Mouse (Mus musculus) small intestine, adult 2 months (tissue): Measurements from ENCODE around the gene 1700125H20Rik. TPM values are rescaled to one million over a fixed set of nuclear protein-coding genes. Genes with fewer than 3 reads are reported as not detected.

Experiments
- H3K27ac ChIP-seq: fragments of 200-500 bp; 2 replicates; pipeline ENCODE4 v1.5.1; 2012; ENCODE audit warnings: low read depth, low read length, control low read depth, inconsistent platforms; ENCODE audit not compliant: insufficient read depth
- H3K27me3 ChIP-seq: fragments of 200-500 bp; 2 replicates; pipeline ENCODE4 v1.6.1; 2012; ENCODE audit warnings: mild to moderate bottlenecking, moderate library complexity, low read length, inconsistent platforms; ENCODE audit not compliant: control insufficient read depth, insufficient read depth
- H3K36me3 ChIP-seq: fragments of 200-500 bp; 2 replicates; pipeline ENCODE4 v1.6.1; 2012; ENCODE audit warnings: mild to moderate bottlenecking, low read length, control low read depth, inconsistent platforms; ENCODE audit not compliant: control insufficient read depth, insufficient read depth
- H3K4me1 ChIP-seq: fragments of 200-500 bp; 2 replicates; pipeline ENCODE4 v1.6.1; 2012; ENCODE audit warnings: low read length, inconsistent platforms, mixed read lengths; ENCODE audit not compliant: control insufficient read depth, insufficient read depth, insufficient read length
- H3K4me3 ChIP-seq: fragments of 200-500 bp; 2 replicates; pipeline ENCODE4 v1.5.1; 2012; ENCODE audit warnings: low read depth, mild to moderate bottlenecking, control low read depth, inconsistent platforms, low read length, moderate library complexity
- CTCF ChIP-seq: fragments of 200-500 bp; IDR thresholded peaks from 2 replicates; pipeline ENCODE4 v1.5.1; 2012; ENCODE audit warnings: low read depth, mild to moderate bottlenecking, control low read depth, inconsistent platforms, low read length, moderate library complexity, mixed read lengths; ENCODE audit not compliant: insufficient replicate concordance, insufficient read length; ENCODE audit errors: extremely low read depth
- POLR2A ChIP-seq: fragments of 200-500 bp; IDR thresholded peaks from 2 replicates; pipeline ENCODE4 v1.6.1; 2012; ENCODE audit warnings: low read depth, mild to moderate bottlenecking, control low read depth, inconsistent platforms, low read length, moderate library complexity
- WGBS: fragments of 180-500 bp; shearing (Covaris S2); methylation state at CpG from one replicate; pipeline ENCODE4 v1.1.7; 2018; 5-methylcytosine and 5-hydroxymethylcytosine counted together
- polyA plus RNA-seq: library from polyadenylated mRNA; depleted of rRNA; stranded (reverse); fragments of >200 nt; gene quantifications from 2 replicates; pipeline ENCODE4 v1.2.3, GENCODE M21; 2012; rRNA removed

1700125H20Rik gene
- not detected in 2 replicates for polyA plus RNA-seq

GRCm38 (mm10) chr11:85170058-85170740 is at the start of gene 1700125H20Rik:
1700125H20Rik (plus strand) TSS chr11:85170404.
- peak within 1 kb of the TSS; percentile 40 for H3K4me3 ChIP-seq
- H3K4me1 ChIP-seq: no peaks in the 10 kb centered on the region
- no peaks in the 10 kb centered on the region for H3K27me3 ChIP-seq
- TF ChIP-seq POLR2A (no peak), CTCF (peak; percentile 89)
- WGBS: 8% methylated on average over 21 of the region's 21 CpGs
- no peaks in the 10 kb centered on the region for H3K36me3 ChIP-seq
- H3K27ac ChIP-seq: no peak within 1 kb of the TSS

GRCm38 (mm10) chr11:85122073-85122472 is 48.1 kb upstream of the 1700125H20Rik start:
- 93% methylated on average over 1 of the region's 1 CpGs for WGBS
- Histone ChIP-seq H3K4me3 (no peak overlapping the region), H3K27ac (no peak overlapping the region), H3K4me1 (no peaks in the 10 kb centered on the region), H3K36me3 (no peaks in the 10 kb centered on the region), H3K27me3 (no peaks in the 10 kb centered on the region)
- no peak for TF ChIP-seq POLR2A
- no peak for TF ChIP-seq CTCF

GRCm38 (mm10) chr11:85123267-85123992 is 46.8 kb upstream of the 1700125H20Rik start:
- 81% methylated on average over 3 of the region's 3 CpGs for WGBS
- Histone ChIP-seq H3K27me3 (no peaks in the 10 kb centered on the region), H3K36me3 (no peaks in the 10 kb centered on the region), H3K4me3 (no peak overlapping the region), H3K27ac (no peak overlapping the region), H3K4me1 (no peaks in the 10 kb centered on the region)
- no peak for TF ChIP-seq CTCF
- TF ChIP-seq POLR2A: no peak

GRCm38 (mm10) chr11:85126257-85127102 is 43.7 kb upstream of the 1700125H20Rik start:
- no peak overlapping the region for H3K4me3 ChIP-seq
- no peaks in the 10 kb centered on the region for H3K4me1 ChIP-seq
- H3K27ac ChIP-seq: no peak overlapping the region
- no peaks in the 10 kb centered on the region for H3K27me3 ChIP-seq
- 72% methylated on average over 2 of the region's 2 CpGs for whole genome bisulfite sequencing
- H3K36me3 ChIP-seq: no peaks in the 10 kb centered on the region
- TF ChIP-seq POLR2A: no peak
- no peak for TF ChIP-seq CTCF

- WGBS: 98% methylated on average over 1 of the region's 1 CpGs
- Histone ChIP-seq H3K4me1 (no peaks in the 10 kb centered on the region), H3K4me3 (no peak overlapping the region), H3K27me3 (no peaks in the 10 kb centered on the region), H3K36me3 (no peaks in the 10 kb centered on the region), H3K27ac (no peak overlapping the region)
- TF ChIP-seq CTCF: no peak
- no peak for TF ChIP-seq POLR2A
Observed at GRCm38 (mm10) chr11:85128883-85129282, 41.3 kb upstream of the 1700125H20Rik start.

- WGBS: 16% methylated on average over 2 of the region's 2 CpGs
- Histone ChIP-seq H3K27ac (no peak overlapping the region), H3K4me3 (no peak overlapping the region), H3K36me3 (no peaks in the 10 kb centered on the region), H3K27me3 (no peaks in the 10 kb centered on the region), H3K4me1 (no peaks in the 10 kb centered on the region)
- TF ChIP-seq POLR2A (no peak), CTCF (no peak)
Observed at GRCm38 (mm10) chr11:85131542-85131941, 38.7 kb upstream of the 1700125H20Rik start.

- no peak for TF ChIP-seq CTCF
- TF ChIP-seq POLR2A: no peak
- Histone ChIP-seq H3K27ac (no peak overlapping the region), H3K4me3 (peak overlapping the region; percentile 93), H3K4me1 (peaks cover 6% of the 10 kb centered on the region; the same call in 1 of the 2 replicates), H3K36me3 (no peaks in the 10 kb centered on the region), H3K27me3 (no peaks in the 10 kb centered on the region)
- 4% methylated on average over 17 of the region's 17 CpGs for WGBS
Observed at GRCm38 (mm10) chr11:85138776-85139474, 31.3 kb upstream of the 1700125H20Rik start.
